8 mouse cellular contexts compared by ENCODE assay signal in genomic region chr17:25571453-25571820, GRCm38 (mm10). TPM values are rescaled to one million over a fixed set of nuclear protein-coding genes. Genes with fewer than 3 reads are reported as not detected.
DNase-seq lines count a peak whose midpoint lies in the region; ATAC-seq and TF ChIP-seq lines count a peak whose summit lies in the region.

No protein-coding gene starts in this region.

- no peak for ATAC-seq in forebrain, embryonic 11.5 days (replicated peaks; ENCODE audit: low FRiP score)
- ATAC-seq in limb, embryonic 12.5 days (ENCODE audit: insufficient number of reproducible peaks, insufficient read depth, low FRiP score, low TSS enrichment, low read depth) = no peak
- no peak for ATAC-seq in neural tube, embryonic 15.5 days (ENCODE audit: low FRiP score)

- H3K36me3 ChIP-seq in liver, adult 2 months (ENCODE audit: control insufficient read depth, insufficient read depth, low read length) = no peaks in the 10 kb centered on the region
- H3K36me3 ChIP-seq in forebrain, embryonic 11.5 days (ENCODE audit: control insufficient read depth, insufficient read depth, low read length) = no peaks in the 10 kb centered on the region
- peaks cover 9% of the 10 kb centered on the region; the same call in 1 of the 2 replicates for H3K36me3 ChIP-seq in limb, embryonic 12.5 days
- no peaks in the 10 kb centered on the region for H3K36me3 ChIP-seq in neural tube, embryonic 15.5 days

- H3K9me3 ChIP-seq in forebrain, embryonic 11.5 days (ENCODE audit: control insufficient read depth, low read length) = no peaks in the 10 kb centered on the region
- no peaks in the 10 kb centered on the region for H3K9me3 ChIP-seq in limb, embryonic 12.5 days
- no peaks in the 10 kb centered on the region for H3K9me3 ChIP-seq in neural tube, embryonic 15.5 days (replicated peaks)

- TF ChIP-seq CTCF in liver, adult 2 months (IDR thresholded peaks at IDR 0.05; ENCODE audit: low read depth, low read length) = no peak

- H3K4me3 ChIP-seq in liver, adult 2 months (ENCODE audit: insufficient read depth, low read depth, low read length) = peak overlapping the region; percentile 4; the same call in 1 of the 2 replicates
- peak overlapping the region; percentile 48 for H3K4me3 ChIP-seq in forebrain, embryonic 11.5 days (ENCODE audit: low read depth, low read length)
- peak overlapping the region; percentile 57 for H3K4me3 ChIP-seq in limb, embryonic 12.5 days (replicated peaks)
- peak overlapping the region; percentile 50 for H3K4me3 ChIP-seq in neural tube, embryonic 15.5 days (replicated peaks)

- no peaks in the 10 kb centered on the region for H3K79me2 ChIP-seq in liver, adult 2 months (ENCODE audit: control insufficient read depth, insufficient read depth, low read length)

- H3K27me3 ChIP-seq in liver, adult 2 months (ENCODE audit: control insufficient read depth, insufficient read depth, low read length) = peaks cover 12% of the 10 kb centered on the region
- peaks cover 29% of the 10 kb centered on the region for H3K27me3 ChIP-seq in forebrain, embryonic 11.5 days (ENCODE audit: control insufficient read depth, insufficient read depth, low read length)
- H3K27me3 ChIP-seq in limb, embryonic 12.5 days = peaks cover 82% of the 10 kb centered on the region
- H3K27me3 ChIP-seq in neural tube, embryonic 15.5 days (replicated peaks) = peaks cover 25% of the 10 kb centered on the region

- no peak overlapping the region for H3K27ac ChIP-seq in liver, adult 2 months (replicated peaks; ENCODE audit: insufficient read depth, low read depth, low read length)
- no peak overlapping the region for H3K27ac ChIP-seq in forebrain, embryonic 11.5 days (ENCODE audit: low read depth, low read length)
- H3K27ac ChIP-seq in limb, embryonic 12.5 days = 0 out of 2 replicates have a peak overlapping the region, but pooled peaks have one; percentile 42
- no peak overlapping the region for H3K27ac ChIP-seq in neural tube, embryonic 15.5 days (replicated peaks)

- no peak for TF ChIP-seq POLR2A in liver, adult 2 months (IDR thresholded peaks at IDR 0.05; ENCODE audit: extremely low read depth, insufficient read depth, low read length)

- DNase-seq in liver, adult 2 months (ENCODE audit: extremely low read depth, low read depth, low spot score) = no peak
- no peak for DNase-seq in liver
- DNase-seq in forebrain, embryonic 11.5 days (ENCODE audit: low spot score) = no peak
- DNase-seq in adrenal gland, postnatal 25 days = no peak
- no peak for DNase-seq in cerebellum, adult 18-20 months
- no peak for DNase-seq in adrenal gland, adult 18-20 months (ENCODE audit: low spot score in 2 of 2)

- H3K4me1 ChIP-seq in liver, adult 2 months (ENCODE audit: control insufficient read depth, insufficient read depth, low read length) = no peaks in the 10 kb centered on the region
- H3K4me1 ChIP-seq in forebrain, embryonic 11.5 days (replicated peaks; ENCODE audit: control insufficient read depth, insufficient read depth, low read length) = peaks cover 15% of the 10 kb centered on the region; the same call in 1 of the 2 replicates
- peaks cover 37% of the 10 kb centered on the region for H3K4me1 ChIP-seq in limb, embryonic 12.5 days (replicated peaks)
- H3K4me1 ChIP-seq in neural tube, embryonic 15.5 days = peaks cover 46% of the 10 kb centered on the region

- 24% methylated on average over 8 of the region's 8 CpGs for WGBS in liver, adult 2 months
- WGBS in forebrain, embryonic 11.5 days = 4% methylated on average over 8 of the region's 8 CpGs
- WGBS in limb, embryonic 12.5 days = 3% methylated on average over 8 of the region's 8 CpGs
- WGBS in neural tube, embryonic 15.5 days = 9% methylated on average over 8 of the region's 8 CpGs

- H3K9ac ChIP-seq in liver, adult 2 months (ENCODE audit: low read depth, low read length) = no peak overlapping the region
- peak overlapping the region; percentile 43 for H3K9ac ChIP-seq in forebrain, embryonic 11.5 days (ENCODE audit: low read length)
- H3K9ac ChIP-seq in limb, embryonic 12.5 days (replicated peaks) = peak overlapping the region; percentile 66; the same call in 1 of the 2 replicates
- H3K9ac ChIP-seq in neural tube, embryonic 15.5 days (replicated peaks) = peak overlapping the region; percentile 54; the same call in 1 of the 2 replicates

- H3K4me2 ChIP-seq in forebrain, embryonic 11.5 days (ENCODE audit: low read depth, low read length, severe bottlenecking) = peak overlapping the region; percentile 97
- peak overlapping the region; percentile 98 for H3K4me2 ChIP-seq in limb, embryonic 12.5 days
- peak overlapping the region; percentile 93 for H3K4me2 ChIP-seq in neural tube, embryonic 15.5 days

RNA-seq across cellular contexts. Expression of gene Sox8, which starts 1.0 kb away (rescaled TPM):
- not detected in 2 replicates for total RNA-seq in liver, adult 2 months (2014; rRNA removed)
- polyA plus RNA-seq in liver, adult 2 months (2012; rRNA removed) = not detected in 2 replicates
- 7.3 and 7.5 TPM in 2 replicates for polyA plus RNA-seq in forebrain, embryonic 11.5 days (2014; fragmentation: Nextera tagmentation; extraction: Ambion mirVana)
- polyA plus RNA-seq in limb, embryonic 12.5 days (2016; fragmentation: Nextera tagmentation; extraction: Ambion mirVana) = 10.1 and 11.1 TPM in 2 replicates
- 16.0 and 16.9 TPM in 2 replicates for polyA plus RNA-seq in neural tube, embryonic 15.5 days (2015; fragmentation: Nextera tagmentation; extraction: Ambion mirVana)
- total RNA-seq in adrenal gland, postnatal 25 days (2021) = 0.52 and 1.1 TPM in 2 replicates
- 1 to 10 TPM in 1 of 2 experiments, under 1 TPM in 1; 0.73 to 1.6 TPM for total RNA-seq in adrenal gland, adult 18-20 months (2021)

RNA-seq across cellular contexts. Expression of gene Lmf1, which starts 7.4 kb away (rescaled TPM):
- total RNA-seq in liver, adult 2 months (2014; rRNA removed) = 26.9 and 31.3 TPM in 2 replicates
- 35.2 and 38.4 TPM in 2 replicates for polyA plus RNA-seq in liver, adult 2 months (2012; rRNA removed)
- polyA plus RNA-seq in forebrain, embryonic 11.5 days (2014; fragmentation: Nextera tagmentation; extraction: Ambion mirVana) = 18.3 and 20.7 TPM in 2 replicates
- 27.9 and 28.9 TPM in 2 replicates for polyA plus RNA-seq in limb, embryonic 12.5 days (2016; fragmentation: Nextera tagmentation; extraction: Ambion mirVana)
- polyA plus RNA-seq in neural tube, embryonic 15.5 days (2015; fragmentation: Nextera tagmentation; extraction: Ambion mirVana) = 26.2 and 26.9 TPM in 2 replicates
- total RNA-seq in adrenal gland, postnatal 25 days (2021) = 41.0 and 41.5 TPM in 2 replicates
- 10 to 100 TPM; 36.9 to 38.7 TPM for total RNA-seq in adrenal gland, adult 18-20 months (2021)

Comparison
In these comparisons a context has a peak if more than half of its experiments do, and no peak if none do; other contexts are left out.
1. H3K4me3 ChIP-seq: peak in every context shown above with its lines; median percentile 57 in limb, embryonic 12.5 days; 50 in neural tube, embryonic 15.5 days; 48 in forebrain, embryonic 11.5 days; 4 in liver, adult 2 months.